Mouse (Mus musculus) brain, embryonic 14.5 days (tissue): ENCODE data around the gene Rpl22l1.
A peak's percentile ranks its signal among the peaks of the same experiment; 100 is the strongest.

Experiments
- CTCF ChIP-seq: fragments of 200-500 bp; IDR thresholded peaks from 2 replicates; pipeline ENCODE4 v1.5.1; 2012; ENCODE audit warnings: inconsistent platforms, mild to moderate bottlenecking, moderate library complexity, borderline replicate concordance; ENCODE audit not compliant: insufficient read depth, insufficient read length; ENCODE audit errors: extremely low read depth
- POLR2A ChIP-seq: fragments of 200-500 bp; IDR thresholded peaks from 2 replicates; pipeline ENCODE4 v1.6.1; 2012; ENCODE audit warnings: mild to moderate bottlenecking, inconsistent platforms, borderline replicate concordance; ENCODE audit not compliant: poor library complexity, insufficient read depth, insufficient read length, severe bottlenecking; ENCODE audit errors: extremely low read depth

DNA sequence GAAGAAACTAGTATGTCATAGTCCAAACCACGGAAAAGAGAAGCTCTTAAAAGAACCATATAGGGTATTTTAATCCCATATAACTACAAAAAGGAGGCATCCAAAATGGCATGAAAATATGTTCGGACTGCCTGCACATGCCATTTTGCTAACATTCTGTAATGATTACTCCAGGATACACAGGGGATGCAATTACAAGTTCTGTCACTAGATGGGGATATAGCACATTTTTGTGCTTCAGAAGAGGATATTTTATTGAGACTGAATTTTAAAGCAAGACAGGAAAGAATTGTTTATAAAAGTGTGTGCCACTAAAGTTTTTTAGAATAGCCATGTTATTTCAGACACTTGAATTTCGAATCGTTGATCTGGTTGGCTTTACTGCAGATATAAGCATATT, 9.1 kb downstream of the Rpl22l1 start:
- peak; percentile 18; the same call in 1 of the 2 replicates for TF ChIP-seq CTCF
- no peak for TF ChIP-seq POLR2A
